Mouse (Mus musculus) cerebellum, adult (tissue): ENCODE results near the gene Gm10553.
"Not testable (repeated sequence)": the region's sequence is repeated elsewhere in the genome, so short reads cannot be mapped to it uniquely, and the experiment has no call there.

Experiments used
- ATAC-seq: cut with Nextera tagmentation; 2 replicates; pipeline ENCODE4 v1.9.2; 2017; ENCODE audit warnings: mild to moderate bottlenecking, moderate library complexity, mixed read lengths; ENCODE audit not compliant: insufficient number of reproducible peaks, low FRiP score, low TSS enrichment

The Gm10553 gene

GRCm38 (mm10) chr1:85099864-85100263, at the start of gene Gm10553:
TSS of gene Gm10553 (plus strand) at chr1:85100164.
- not testable (repeated sequence) for ATAC-seq

DNA sequence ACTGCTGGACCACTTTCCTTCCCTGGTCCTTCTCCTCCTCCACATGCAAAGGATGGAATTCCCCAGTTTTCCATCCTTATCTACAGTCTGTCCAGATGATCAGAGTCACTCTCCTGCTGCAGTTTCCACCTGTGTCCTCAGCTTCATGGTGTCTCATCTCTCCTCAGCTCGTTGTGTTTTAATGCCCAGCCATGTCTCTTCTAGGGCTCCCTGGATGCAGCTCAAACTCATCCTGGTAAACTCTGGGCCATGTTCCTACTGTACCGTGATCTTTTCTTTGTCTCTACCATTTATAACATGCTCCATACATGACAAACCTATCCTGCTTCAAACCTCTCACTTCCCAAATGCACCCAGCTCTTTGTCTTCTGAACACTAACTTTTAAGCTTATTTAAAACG, 28.3 kb upstream of the Gm10553 start:
- ATAC-seq, result not testable (repeated sequence)

DNA sequence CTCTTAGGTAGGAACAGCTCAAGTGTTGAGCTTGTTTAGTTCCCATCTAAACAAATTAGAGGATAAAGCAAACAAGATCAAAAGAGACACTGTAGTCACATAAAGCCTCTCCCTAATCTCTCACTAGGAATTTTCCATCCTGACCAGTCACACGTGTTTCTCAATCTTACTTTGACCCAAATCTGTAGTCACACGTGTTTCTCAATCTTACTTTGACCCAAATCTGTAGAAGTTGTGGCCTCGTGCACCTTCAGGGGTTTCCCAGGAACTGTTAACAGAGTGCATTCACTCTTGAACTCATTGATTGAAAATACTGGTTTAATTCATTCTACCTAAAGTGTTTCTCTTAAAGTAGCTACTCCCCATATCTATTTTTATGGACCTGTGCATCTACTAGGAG, 26.9 kb upstream of the Gm10553 start:
- not testable (repeated sequence) for ATAC-seq

DNA sequence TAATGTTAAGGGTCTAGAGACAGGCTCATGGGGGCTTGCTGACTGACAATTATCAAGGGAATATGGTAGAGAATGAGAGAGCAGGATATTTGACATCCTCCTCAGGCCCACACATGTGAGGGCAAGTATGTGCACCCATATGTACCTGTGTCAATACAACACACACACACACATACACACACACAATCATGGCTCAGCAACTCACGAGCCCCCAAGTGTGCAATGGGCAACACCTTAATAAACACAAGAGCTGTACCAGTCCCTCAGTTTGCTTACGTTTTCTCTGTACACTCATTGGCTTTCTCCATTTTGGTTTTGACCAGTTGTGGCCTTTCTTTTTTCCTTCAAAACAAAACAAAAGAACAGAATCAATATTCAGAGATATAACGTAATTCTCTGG, 15.2 kb upstream of the Gm10553 start:
- ATAC-seq, result not testable (repeated sequence)

- ATAC-seq, result not testable (repeated sequence)
Observed at GRCm38 (mm10) chr1:85086211-85086610, 13.8 kb upstream of the Gm10553 start.

- ATAC-seq, result not testable (repeated sequence)
Observed at GRCm38 (mm10) chr1:85092169-85092568, 7.8 kb upstream of the Gm10553 start.

DNA sequence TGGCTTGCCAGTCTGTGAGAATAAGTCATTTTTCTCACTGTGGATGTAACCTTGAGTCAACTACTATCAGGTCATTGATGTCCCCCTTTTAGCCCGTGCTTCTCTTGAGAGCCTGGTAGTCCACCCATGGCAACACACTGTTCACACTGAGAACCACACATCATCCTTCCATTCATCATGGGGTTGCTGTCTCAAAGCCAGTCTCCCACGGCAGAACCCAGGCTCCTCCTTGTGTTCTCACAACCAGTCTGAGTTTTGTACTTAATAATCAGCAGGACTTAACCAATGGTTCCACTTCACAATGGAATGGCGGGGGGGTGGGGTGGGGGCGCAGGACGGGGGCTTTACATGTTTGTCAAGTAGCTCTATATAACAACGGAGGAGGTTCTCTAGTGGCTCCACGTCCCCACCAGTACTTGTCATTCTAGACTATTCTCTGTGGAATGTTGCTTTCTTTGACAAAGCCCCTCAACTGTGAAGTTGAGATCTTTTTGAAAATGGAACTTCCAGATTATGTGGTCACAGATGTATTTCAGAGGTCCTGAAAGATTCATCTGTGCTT, 6.9 kb upstream of the Gm10553 start:
- ATAC-seq, result not testable (repeated sequence)

DNA sequence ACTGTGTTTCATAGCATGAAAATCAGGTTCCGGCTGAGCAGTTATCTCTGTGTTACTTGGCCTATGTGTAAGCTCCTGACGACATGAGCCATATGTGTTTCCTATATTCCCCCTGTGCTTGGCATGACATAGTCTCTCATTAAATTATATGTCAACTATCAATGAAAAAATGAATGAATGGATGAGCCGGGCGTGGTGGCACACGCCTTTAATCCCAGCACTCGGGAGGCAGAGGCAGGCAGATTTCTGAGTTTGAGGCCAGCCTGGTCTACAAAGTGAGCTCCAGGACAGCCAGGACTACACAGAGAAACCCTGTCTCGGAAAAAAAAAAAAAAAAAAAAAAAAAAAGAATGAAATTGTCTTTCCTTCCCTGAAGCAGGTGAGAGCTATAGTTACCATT, 883 bp upstream of the Gm10553 start:
- not testable (repeated sequence) for ATAC-seq

- ATAC-seq, result not testable (repeated sequence)
Observed at GRCm38 (mm10) chr1:85101754-85102153, 1.8 kb downstream of the Gm10553 start.

GRCm38 (mm10) chr1:85105336-85105735, 5.4 kb downstream of the Gm10553 start:
- ATAC-seq, result not testable (repeated sequence)

DNA sequence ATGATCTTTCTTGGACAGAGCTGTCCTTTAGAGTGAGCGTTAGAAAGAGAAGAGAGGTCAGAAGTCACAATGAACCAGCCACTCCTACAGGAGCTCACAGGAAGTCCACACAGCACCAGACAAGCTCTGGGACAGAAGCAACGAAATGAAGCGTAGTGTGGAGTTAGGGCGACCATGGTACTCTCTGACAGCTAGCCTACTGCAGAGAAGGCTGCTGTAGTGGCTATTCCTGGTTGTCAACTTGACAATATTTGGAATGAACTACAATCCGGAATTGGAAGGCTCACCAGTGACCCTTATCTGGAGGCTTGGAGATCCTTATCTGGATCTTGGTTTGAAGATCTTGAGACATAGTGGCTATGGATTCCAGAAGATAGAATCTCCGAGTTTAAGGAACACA, 6.0 kb downstream of the Gm10553 start:
- ATAC-seq, result not testable (repeated sequence)

- not testable (repeated sequence) for ATAC-seq
Observed at GRCm38 (mm10) chr1:85109753-85110152, 9.8 kb downstream of the Gm10553 start, which contains the start of gene A530032D15Rik. TSS of gene A530032D15Rik (minus strand) at chr1:85109853.

DNA sequence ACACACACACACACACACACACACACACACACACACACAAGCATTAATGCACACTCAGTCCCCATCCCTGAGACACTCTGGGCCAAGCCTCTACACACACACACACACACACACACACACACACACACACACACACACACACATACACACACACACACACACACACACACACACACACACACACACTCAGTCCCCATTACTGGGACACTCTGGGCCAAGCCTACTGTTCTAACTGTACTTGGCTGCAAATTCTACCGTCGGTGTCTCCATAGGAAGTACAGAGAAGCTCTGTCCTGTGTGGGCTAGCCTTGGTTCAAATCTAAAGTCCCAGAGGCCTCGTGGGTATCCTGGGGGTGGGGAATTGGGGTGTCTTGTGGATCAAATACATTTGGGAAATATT, 10.9 kb downstream of the Gm10553 start:
- ATAC-seq, result not testable (repeated sequence)

DNA sequence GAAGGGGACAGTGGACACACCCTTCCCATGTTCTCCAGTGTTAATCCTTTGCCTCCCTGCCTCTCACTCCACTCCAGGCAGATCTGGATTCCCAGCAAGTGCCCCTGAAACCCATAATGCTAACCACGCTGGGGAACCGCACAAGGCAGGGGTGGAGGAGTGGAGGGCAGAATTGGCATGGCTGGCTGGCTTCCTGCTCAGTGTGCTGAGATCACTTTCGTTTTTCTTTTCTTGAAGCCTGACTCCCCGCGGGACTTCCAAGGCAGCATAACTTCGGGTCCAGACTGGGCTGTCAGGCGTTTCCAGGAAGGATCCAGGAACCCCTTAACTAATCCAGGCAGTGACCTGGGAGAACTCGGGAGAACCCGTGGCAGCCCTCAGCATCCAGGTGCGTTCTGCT, 11.6 kb downstream of the Gm10553 start:
- ATAC-seq, result not testable (repeated sequence)

- not testable (repeated sequence) for ATAC-seq
Observed at GRCm38 (mm10) chr1:85112266-85112665, 12.3 kb downstream of the Gm10553 start.

DNA sequence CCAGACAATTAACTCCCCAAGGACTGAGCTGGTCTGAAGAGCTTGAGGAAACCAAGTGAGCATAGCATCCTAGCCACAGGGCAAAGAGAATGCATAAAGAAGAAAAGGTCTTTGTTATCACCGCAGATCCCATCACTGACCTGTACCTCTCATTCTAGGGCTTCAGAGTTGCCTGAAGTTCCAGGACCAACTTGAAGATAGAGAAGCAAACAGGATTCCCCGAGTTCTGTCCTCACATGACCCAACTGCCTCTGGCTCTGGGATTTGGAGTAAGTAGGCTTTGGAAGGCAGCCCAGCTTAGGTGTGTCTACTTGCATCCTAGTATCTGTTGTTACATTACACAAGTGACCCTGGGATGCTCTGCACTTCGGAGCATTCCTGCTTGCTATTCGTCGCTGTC, 12.9 kb downstream of the Gm10553 start:
- ATAC-seq, result not testable (repeated sequence)

GRCm38 (mm10) chr1:85114078-85114477, 14.1 kb downstream of the Gm10553 start:
- ATAC-seq, result not testable (repeated sequence)

DNA sequence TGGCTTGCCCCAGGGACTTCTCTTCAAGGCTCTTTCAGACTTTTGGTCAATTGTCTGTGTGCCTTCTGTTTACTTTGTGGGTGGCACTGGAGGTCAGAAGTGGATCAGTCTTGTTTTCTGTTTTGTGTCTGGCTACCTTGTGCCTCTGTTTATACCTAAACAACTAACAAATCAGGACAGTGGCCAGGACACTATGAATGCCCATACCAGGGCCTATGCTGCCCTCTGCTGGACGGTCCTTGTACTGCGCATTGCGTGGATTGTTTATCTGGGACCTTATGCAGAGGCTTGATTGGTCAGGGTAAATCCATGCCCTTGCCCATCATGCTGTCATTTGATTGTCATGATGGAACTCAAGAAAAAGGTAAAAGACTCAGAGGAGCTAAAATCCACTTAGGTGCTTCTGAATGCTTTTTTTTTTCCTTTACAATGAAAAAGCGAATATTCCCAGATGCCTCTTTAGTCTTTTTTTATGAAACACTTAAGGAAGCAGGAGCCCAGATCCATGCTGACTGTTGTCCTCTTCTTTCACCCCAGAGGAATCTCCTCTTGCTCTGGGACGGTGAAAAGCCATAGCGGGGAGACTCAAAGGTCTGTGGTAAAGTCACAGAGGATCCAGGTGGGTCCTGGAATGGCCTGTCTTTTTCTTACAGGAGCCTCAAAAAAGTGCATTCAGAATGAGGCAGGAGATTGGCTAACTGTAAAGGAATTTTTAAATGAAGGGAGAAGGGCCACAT, 14.9 kb downstream of the Gm10553 start:
- ATAC-seq, result not testable (repeated sequence)

- not testable (repeated sequence) for ATAC-seq
Observed at GRCm38 (mm10) chr1:85117537-85117936, 17.6 kb downstream of the Gm10553 start.

DNA sequence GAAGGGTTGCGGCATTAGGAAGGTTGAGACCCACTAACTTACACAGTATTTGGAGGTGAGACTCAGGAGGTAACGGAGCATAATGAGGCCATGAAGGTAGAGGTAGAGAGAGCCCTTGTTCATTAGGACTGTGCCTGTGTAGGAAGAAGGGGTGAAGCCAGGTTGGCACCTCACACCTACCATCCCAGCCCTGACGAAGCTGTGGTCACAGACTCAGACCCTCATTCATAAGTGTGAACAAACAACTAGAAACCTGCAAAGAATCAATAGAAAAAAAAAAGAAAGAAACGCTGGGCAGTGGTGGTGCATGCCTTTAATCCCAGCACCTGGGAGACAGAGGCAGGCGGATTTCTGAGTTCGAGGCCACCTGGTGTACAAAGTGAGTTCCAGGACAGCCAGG, 18.4 kb downstream of the Gm10553 start:
- ATAC-seq, result not testable (repeated sequence)

- ATAC-seq, result not testable (repeated sequence)
Observed at GRCm38 (mm10) chr1:85121841-85122240, 21.9 kb downstream of the Gm10553 start.

DNA sequence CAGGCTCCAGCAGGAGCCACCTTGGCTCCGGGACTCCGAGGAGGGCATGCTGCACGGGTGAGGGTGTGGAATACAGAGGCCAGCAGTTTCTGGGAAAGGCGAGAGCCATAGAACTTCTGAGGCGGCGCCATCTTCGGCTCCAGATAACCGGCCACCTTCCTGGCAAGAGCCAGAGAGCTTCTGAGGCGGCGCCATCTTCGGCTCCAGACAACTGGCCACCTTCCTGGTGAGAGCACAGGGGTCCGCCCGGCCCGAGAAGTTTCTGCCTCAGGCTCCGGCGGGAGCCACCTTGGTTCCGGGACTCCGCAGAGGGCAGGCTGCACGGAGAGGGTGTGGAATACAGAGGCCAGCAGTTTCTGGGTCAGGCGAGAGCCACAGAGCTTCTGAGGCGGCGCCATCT, 33.7 kb downstream of the Gm10553 start:
- ATAC-seq, result not testable (repeated sequence)
